Mouse (Mus musculus) layer of hippocampus, adult 9-10 months (tissue): ENCODE results near the gene Aox1.

Source experiments
- DNase-seq: peaks from one replicate; pipeline ENCODE4 v3.0.0; 2022; ENCODE audit warnings: low spot score

Aox1 gene

DNA sequence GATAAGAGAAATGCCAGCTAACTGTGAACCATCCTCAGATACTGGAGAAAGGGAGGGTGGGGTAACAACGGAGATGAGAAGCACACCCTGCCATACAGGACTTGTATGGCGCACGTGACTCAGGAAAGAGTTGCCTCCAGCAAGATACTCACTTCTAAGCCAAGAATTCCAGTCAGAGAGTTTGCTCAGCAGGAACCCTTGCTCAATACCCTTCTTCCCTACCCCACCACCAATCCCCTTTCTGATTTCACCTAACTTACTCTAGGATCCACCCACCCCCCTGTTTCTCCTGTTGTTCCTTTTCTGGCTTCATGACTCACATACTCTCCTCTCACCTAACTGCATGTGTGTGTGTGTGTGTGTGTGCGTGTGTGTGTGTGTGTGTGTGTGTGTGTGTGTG, 81.6 kb downstream of the Aox1 start:
- no peak for DNase-seq

DNA sequence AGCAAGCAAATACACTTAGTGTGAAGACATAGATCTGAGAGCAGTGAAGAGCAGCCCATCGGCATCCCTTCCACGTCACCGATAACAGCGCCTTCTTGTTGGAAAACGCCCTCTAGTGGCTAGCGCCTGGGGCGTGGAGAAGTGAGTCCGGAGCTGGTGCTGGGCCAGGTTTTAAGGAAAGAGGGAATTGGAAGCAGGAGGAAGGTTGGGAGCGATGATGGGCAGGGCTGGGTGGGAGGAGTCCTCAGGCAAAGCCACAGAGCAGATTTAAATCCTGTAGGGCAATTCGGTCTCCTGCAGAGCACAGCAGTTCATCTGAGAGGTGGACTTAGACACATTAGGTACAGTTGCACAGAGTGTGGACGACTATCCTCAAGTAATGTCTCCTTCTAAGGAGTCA, 83.1 kb downstream of the Aox1 start, which contains the start of gene Aox3:
Gene Aox3 (plus strand): TSS at position 251 of the 400 bp plus-strand sequence.
- peak; percentile 47 for DNase-seq

GRCm38 (mm10) chr1:58113441-58113840, 83.7 kb downstream of the Aox1 start:
- no peak for DNase-seq

DNA sequence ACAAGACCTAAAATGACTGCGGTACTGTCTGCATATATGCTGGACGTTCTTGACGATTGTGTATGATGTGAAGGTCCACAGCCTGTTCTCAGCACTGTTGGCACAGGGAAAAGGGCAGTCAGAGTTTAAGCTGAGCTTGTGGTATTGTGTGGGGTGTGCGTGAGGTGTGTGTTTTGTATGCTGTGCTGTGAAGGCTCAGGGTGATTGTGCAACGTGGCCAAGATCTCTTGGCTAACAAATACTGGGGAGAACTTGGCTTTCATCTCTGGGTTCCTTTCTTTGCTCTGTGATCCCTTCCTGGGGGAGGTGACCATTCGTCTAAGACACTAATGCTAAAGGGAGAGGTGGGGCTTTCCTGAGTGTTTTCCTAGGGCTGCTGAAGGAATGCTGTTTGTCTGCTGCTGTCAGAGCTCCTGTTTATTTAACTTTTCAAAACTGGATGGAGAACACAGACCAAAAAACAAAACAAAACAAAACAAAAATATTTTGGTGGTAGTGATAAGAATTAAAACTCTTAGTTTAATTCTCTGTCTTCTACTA, 84.4 kb downstream of the Aox1 start:
- DNase-seq, result no peak

- DNase-seq, result no peak
Observed at GRCm38 (mm10) chr1:58114666-58115375, 85.1 kb downstream of the Aox1 start.

- DNase-seq, result no peak
Observed at GRCm38 (mm10) chr1:58118231-58118630, 88.5 kb downstream of the Aox1 start.

DNA sequence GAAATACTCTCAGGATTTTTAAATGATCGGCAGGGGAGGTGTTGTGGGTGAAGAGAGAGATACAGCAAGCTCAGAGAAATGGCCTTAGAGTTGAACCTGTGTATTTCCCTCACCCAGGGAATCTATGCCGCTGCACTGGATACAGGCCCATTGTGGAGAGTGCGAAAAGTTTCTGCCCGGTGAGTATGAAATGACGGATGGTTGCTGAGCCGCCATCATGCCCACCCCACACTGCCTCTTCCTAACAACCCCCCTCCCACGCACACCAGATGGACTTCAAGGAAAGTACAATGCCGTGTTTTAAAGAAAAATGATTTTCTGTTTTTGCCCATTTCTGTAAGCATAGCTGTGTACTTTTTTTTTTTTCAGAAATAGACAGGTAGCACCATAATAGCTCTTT, 95.2 kb downstream of the Aox1 start:
- no peak for DNase-seq

DNA sequence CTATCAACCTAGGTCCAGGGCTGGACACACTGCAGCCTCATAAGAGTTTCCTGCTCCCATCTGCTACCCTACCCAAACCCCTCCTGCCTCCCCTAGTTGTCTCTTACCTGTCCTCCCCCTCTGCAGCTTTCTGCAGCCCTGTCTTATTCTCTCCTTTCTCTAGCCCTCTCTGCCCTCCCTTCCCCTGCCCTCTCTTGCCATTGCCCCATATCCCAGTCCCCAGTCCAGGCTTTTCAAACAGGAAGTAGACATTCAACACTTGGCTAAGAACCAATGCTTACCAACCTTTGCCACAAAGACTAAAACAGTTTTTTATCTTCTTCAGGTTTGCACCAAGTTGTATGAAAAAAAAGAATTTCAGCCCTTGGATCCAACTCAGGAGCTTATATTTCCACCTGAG, 108.2 kb downstream of the Aox1 start:
- no peak for DNase-seq

DNA sequence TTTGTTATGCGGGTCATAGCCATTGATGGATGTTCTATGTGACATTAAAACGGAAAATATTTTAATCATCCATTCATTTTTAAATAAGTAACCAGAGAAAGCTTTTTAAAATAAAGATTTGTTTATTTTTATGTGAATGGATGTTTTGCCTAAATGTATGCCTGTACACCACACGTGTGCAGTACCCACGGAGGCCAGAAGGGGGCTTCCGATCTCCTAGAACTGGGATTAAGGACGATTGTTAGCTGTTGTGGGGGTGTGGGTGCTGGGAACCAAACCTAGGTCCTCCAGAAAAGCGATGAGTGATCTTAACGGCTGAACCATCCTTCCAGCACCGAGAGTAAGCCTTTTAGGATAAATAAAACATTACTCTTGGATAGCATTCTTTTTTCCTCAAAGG, 109.3 kb downstream of the Aox1 start:
- no peak for DNase-seq

DNA sequence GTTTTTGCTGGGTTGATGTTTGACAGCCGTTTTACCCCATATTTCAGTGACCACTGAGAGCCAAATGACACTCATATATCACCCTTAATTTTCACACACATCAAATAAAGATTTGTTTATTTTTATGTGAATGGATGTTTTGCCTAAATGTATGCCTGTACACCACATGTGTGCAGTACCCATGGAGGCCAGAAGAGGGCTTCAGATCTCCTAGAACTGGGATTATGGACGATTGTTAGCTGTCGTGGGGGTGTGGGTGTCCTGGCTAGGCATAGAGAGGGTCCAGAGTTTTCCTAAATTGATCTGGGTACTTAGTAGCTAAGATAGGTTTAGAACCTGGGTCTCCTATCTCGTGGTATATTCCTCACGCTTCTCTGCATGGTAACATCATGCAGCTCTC, 110.9 kb downstream of the Aox1 start:
- no peak for DNase-seq

DNA sequence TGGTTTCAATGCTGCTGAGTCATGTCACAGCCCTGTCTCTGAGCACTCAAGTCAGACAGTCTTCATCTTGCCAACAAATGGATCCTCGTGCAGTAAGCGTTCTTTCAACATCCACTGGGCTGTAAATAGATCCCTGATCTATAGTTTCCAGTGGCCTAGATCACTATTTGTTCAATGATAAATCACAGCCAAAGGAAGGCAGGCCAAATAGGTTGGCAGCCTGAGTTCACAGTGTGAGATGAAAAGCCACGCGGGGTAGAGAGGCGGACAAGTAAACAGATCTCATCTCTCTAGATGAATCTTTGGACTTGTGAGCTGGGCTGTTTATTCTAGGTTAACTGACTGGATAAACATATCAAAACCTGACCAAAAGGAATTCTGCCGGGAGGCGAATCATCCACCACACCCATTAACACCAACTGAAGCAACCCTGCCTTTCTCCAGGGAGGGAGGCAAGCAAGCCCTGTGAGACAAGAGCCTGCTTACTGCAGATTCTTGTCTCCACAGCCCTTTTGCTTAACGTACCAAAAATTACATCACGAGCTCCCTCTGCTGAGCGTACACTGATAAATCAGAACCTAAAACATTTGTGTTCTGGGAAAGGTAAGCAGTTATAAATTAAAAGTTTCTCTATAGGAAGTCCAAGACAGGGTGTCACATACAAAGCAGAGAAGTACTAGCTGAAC, 114.8 kb downstream of the Aox1 start:
- peak; percentile 32 for DNase-seq

DNA sequence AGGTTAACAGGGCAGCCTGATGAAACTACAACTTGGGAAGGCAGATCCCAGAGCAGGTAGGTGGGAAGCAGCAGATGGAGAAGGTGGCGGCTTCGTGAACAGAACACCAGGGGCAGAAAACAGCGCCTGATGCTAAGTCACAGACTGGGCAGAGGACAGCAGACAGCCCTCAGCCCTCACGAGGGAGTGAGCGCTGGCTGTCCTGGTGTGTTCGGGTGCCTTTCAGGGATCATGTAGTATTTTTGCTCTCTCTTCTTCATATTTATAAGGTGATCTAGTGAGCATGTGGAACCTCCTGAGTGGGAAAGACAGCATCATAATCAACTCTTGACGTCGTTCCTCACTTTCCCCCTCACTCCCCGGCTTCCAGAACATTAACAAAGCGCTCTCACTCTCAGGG, 116.3 kb downstream of the Aox1 start:
- no peak for DNase-seq

DNA sequence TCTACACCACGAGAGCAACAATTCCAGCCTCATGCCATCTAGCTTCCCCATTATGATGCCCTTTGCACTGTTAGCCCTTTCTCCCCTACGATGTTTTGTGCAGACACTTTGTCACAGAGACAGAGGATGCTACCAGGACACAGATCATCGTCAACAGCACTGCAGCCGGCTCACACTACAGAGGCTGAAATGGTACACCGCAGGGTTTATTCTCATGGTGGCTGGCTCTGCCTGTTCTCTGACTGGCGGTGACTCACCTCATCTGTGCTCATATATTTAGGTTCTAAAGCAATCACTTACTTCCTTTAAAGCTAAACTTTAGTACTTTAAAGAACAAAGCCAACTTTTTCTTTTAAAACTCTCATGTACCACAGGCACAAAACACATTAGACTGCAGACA, 118.0 kb downstream of the Aox1 start:
- DNase-seq, result no peak

- DNase-seq, result no peak
Observed at GRCm38 (mm10) chr1:58152247-58152646, 122.5 kb downstream of the Aox1 start.
